Mouse (Mus musculus) lung, adult 2 months (tissue): ENCODE results near the gene Phf19.

Experiments
- CTCF ChIP-seq: fragments of 200-500 bp; IDR thresholded peaks from 2 replicates; pipeline ENCODE4 v1.5.1; 2011; ENCODE audit warnings: mild to moderate bottlenecking, low read length, control low read depth; ENCODE audit not compliant: insufficient read depth
- POLR2A ChIP-seq: fragments of 200-500 bp; IDR thresholded peaks from 2 replicates; pipeline ENCODE4 v1.6.1; 2011; ENCODE audit warnings: low read depth, mild to moderate bottlenecking, control low read depth, low read length, borderline replicate concordance; ENCODE audit errors: extremely low read depth

DNA sequence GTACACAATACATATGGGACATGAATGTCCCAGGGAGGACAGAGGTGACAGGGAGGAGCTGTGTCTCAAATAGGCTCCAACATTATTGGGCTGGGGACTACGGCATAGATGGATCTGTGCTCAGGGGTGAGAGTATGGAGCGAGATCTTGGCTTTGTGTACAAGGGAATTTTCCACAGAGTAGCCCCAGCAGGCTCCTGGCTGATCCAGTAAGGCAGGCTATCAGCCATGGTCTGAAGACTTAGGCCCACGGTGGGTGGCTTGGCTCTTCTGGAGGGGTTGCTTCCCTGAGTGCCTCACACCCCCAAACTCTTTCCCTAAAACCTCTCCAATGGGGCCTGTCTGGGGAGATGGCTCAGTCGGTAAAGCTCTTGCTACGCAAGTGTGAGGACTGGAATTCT, 26.4 kb upstream of the Phf19 start:
- no peak for TF ChIP-seq POLR2A
- no peak for TF ChIP-seq CTCF
